Mouse (Mus musculus): ENCODE results near the gene Taok2. TPM values are rescaled to one million over a fixed set of nuclear protein-coding genes. Genes with fewer than 3 reads are reported as not detected.
A peak's percentile ranks its signal among the peaks of the same experiment; 100 is the strongest.

Taok2 gene
- total and polyA plus RNA-seq, 3 experiments: 37.4 to 44.7 (median 39.8) TPM

GRCm38 (mm10) chr7:126888852-126889251 is 4.3 kb upstream of the Taok2 start:
- WGBS: 45% methylated on average over 7 of the region's 7 CpGs
- Histone ChIP-seq H3K27me3 (ENCODE audit: control insufficient read depth, insufficient read depth, low read length) (no peaks in the 10 kb centered on the region), H3K36me3 (ENCODE audit: control insufficient read depth, insufficient read depth, low read length) (no peaks in the 10 kb centered on the region), H3K9ac (ENCODE audit: low read depth, low read length) (no peak overlapping the region), H3K4me1 (ENCODE audit: control insufficient read depth, insufficient read depth, low read length) (no peaks in the 10 kb centered on the region; the same call in 1 of the 2 replicates), H3K79me2 (replicated peaks; ENCODE audit: control insufficient read depth, insufficient read depth, low read length) (peaks cover under 1% of the 10 kb centered on the region), H3K27ac (peak overlapping the region; percentile 28; the same call in 1 of the 2 replicates), H3K4me3 (no peak overlapping the region)
- DNase-seq: no peak
- intact Hi-C loops (cut with DNase I): loop anchor here (2.0 to 5.0 kb wide), 2 partner anchors 38 to 66 kb away; partner anchors contain the start of gene Kctd13
- no peak; the same call in 1 of the 2 replicates for TF ChIP-seq EP300 (IDR thresholded peaks at IDR 0.05; ENCODE audit: insufficient read depth, low read depth, low read length)
- TF ChIP-seq CTCF (IDR thresholded peaks at IDR 0.05): peak; percentile 67
- no peak for TF ChIP-seq POLR2A (IDR thresholded peaks at IDR 0.05; ENCODE audit: insufficient read depth, low read depth, low read length)

- Histone ChIP-seq H3K9ac (ENCODE audit: low read depth, low read length) (no peak overlapping the region), H3K27ac (no peak overlapping the region), H3K36me3 (ENCODE audit: control insufficient read depth, insufficient read depth, low read length) (no peaks in the 10 kb centered on the region), H3K79me2 (replicated peaks; ENCODE audit: control insufficient read depth, insufficient read depth, low read length) (peaks cover 3% of the 10 kb centered on the region), H3K27me3 (ENCODE audit: control insufficient read depth, insufficient read depth, low read length) (no peaks in the 10 kb centered on the region), H3K4me3 (no peak overlapping the region), H3K4me1 (ENCODE audit: control insufficient read depth, insufficient read depth, low read length) (no peaks in the 10 kb centered on the region; the same call in 1 of the 2 replicates)
- 94% methylated on average over 5 of the region's 5 CpGs for WGBS
- TF ChIP-seq CTCF (IDR thresholded peaks at IDR 0.05) (no peak), EP300 (IDR thresholded peaks at IDR 0.05; ENCODE audit: insufficient read depth, low read depth, low read length) (no peak), POLR2A (IDR thresholded peaks at IDR 0.05; ENCODE audit: insufficient read depth, low read depth, low read length) (no peak)
- DNase-seq: no peak
- intact Hi-C loops (cut with DNase I): loop anchor here (5.0 kb wide), 1 partner anchor 40 kb away; the partner anchor contains the start of gene Kctd13
Measured at GRCm38 (mm10) chr7:126887281-126887680, 2.8 kb upstream of the Taok2 start.

- Histone ChIP-seq H3K4me1 (ENCODE audit: control insufficient read depth, insufficient read depth, low read length) (peaks cover 4% of the 10 kb centered on the region), H3K79me2 (replicated peaks; ENCODE audit: control insufficient read depth, insufficient read depth, low read length) (peaks cover 6% of the 10 kb centered on the region), H3K4me3 (peak overlapping the region; percentile 94), H3K27me3 (ENCODE audit: control insufficient read depth, insufficient read depth, low read length) (no peaks in the 10 kb centered on the region), H3K9ac (ENCODE audit: low read depth, low read length) (peak overlapping the region; percentile 75), H3K36me3 (ENCODE audit: control insufficient read depth, insufficient read depth, low read length) (peaks cover 17% of the 10 kb centered on the region), H3K27ac (peak overlapping the region; percentile 92)
- TF ChIP-seq POLR2A (IDR thresholded peaks at IDR 0.05; ENCODE audit: insufficient read depth, low read depth, low read length): 0 out of 2 replicates have a peak, but pooled peaks have one; percentile 32
- no peak for TF ChIP-seq CTCF (IDR thresholded peaks at IDR 0.05)
- TF ChIP-seq EP300 (IDR thresholded peaks at IDR 0.05; ENCODE audit: insufficient read depth, low read depth, low read length): no peak
- DNase-seq: peak in 1 of 2 experiments; percentile 66
- intact Hi-C loops (cut with DNase I): loop anchor here (1.0 to 5.0 kb wide), 2 partner anchors 22 to 144 kb away; partner anchors contain the start of genes Hirip3 and Maz
- under 1% methylated on average over 15 of the region's 15 CpGs for WGBS
Measured at GRCm38 (mm10) chr7:126883731-126884181, 747 bp downstream of the Taok2 start.

- intact Hi-C loops (cut with DNase I): loop anchor here (5.0 kb wide), 1 partner anchor 146 kb away; the partner anchor contains the start of gene Maz
Measured at GRCm38 (mm10) chr7:126881040-126881439, 3.5 kb downstream of the Taok2 start.

GRCm38 (mm10) chr7:126877239-126877638 is 7.3 kb downstream of the Taok2 start:
- Histone ChIP-seq H3K27ac (no peak overlapping the region), H3K36me3 (ENCODE audit: control insufficient read depth, insufficient read depth, low read length) (peaks cover 26% of the 10 kb centered on the region), H3K4me1 (ENCODE audit: control insufficient read depth, insufficient read depth, low read length) (peaks cover 4% of the 10 kb centered on the region), H3K9ac (ENCODE audit: low read depth, low read length) (no peak overlapping the region), H3K79me2 (replicated peaks; ENCODE audit: control insufficient read depth, insufficient read depth, low read length) (0 out of 2 replicates have a peak, but pooled peaks cover 4% of the 10 kb centered on the region), H3K4me3 (no peak overlapping the region), H3K27me3 (ENCODE audit: control insufficient read depth, insufficient read depth, low read length) (no peaks in the 10 kb centered on the region)
- no peak for DNase-seq
- no peak for TF ChIP-seq POLR2A (IDR thresholded peaks at IDR 0.05; ENCODE audit: insufficient read depth, low read depth, low read length)
- no peak for TF ChIP-seq CTCF (IDR thresholded peaks at IDR 0.05)
- no peak for TF ChIP-seq EP300 (IDR thresholded peaks at IDR 0.05; ENCODE audit: insufficient read depth, low read depth, low read length)
- WGBS: 94% methylated on average over 1 of the region's 1 CpGs
- intact Hi-C loops (cut with DNase I): no loop called here

More at GRCm38 (mm10) chr7:126881040-126881439, 3.5 kb downstream of the Taok2 start:
- peak overlapping the region; percentile 31 for H3K4me3 ChIP-seq
- WGBS: 41% methylated on average over 6 of the region's 6 CpGs
- peaks cover 6% of the 10 kb centered on the region for H3K79me2 ChIP-seq (replicated peaks; ENCODE audit: control insufficient read depth, insufficient read depth, low read length)
- TF ChIP-seq EP300 (IDR thresholded peaks at IDR 0.05; ENCODE audit: insufficient read depth, low read depth, low read length) (peak; percentile 83; the same call in 1 of the 2 replicates), POLR2A (IDR thresholded peaks at IDR 0.05; ENCODE audit: insufficient read depth, low read depth, low read length) (peak; percentile 71), CTCF (IDR thresholded peaks at IDR 0.05) (no peak)
- H3K9ac ChIP-seq (ENCODE audit: low read depth, low read length): peak overlapping the region; percentile 22
- peak overlapping the region; percentile 92 for H3K27ac ChIP-seq
- peak in 1 of 2 experiments; percentile 68 for DNase-seq
- peaks cover 26% of the 10 kb centered on the region for H3K36me3 ChIP-seq (ENCODE audit: control insufficient read depth, insufficient read depth, low read length)
- no peaks in the 10 kb centered on the region for H3K27me3 ChIP-seq (ENCODE audit: control insufficient read depth, insufficient read depth, low read length)
- H3K4me1 ChIP-seq (ENCODE audit: control insufficient read depth, insufficient read depth, low read length): peaks cover 4% of the 10 kb centered on the region

- H3K27me3 ChIP-seq (ENCODE audit: control insufficient read depth, insufficient read depth, low read length): no peaks in the 10 kb centered on the region
- WGBS: 88% methylated on average over 2 of the region's 2 CpGs
- H3K9ac ChIP-seq (ENCODE audit: low read depth, low read length): no peak overlapping the region
- H3K4me1 ChIP-seq (ENCODE audit: control insufficient read depth, insufficient read depth, low read length): no peaks in the 10 kb centered on the region
- no peaks in the 10 kb centered on the region; the same call in 1 of the 2 replicates for H3K36me3 ChIP-seq (ENCODE audit: control insufficient read depth, insufficient read depth, low read length)
- no peak for DNase-seq
- intact Hi-C loops (cut with DNase I): no loop called here
- TF ChIP-seq POLR2A (IDR thresholded peaks at IDR 0.05; ENCODE audit: insufficient read depth, low read depth, low read length) (no peak), CTCF (IDR thresholded peaks at IDR 0.05) (no peak), EP300 (IDR thresholded peaks at IDR 0.05; ENCODE audit: insufficient read depth, low read depth, low read length) (no peak)
- H3K4me3 ChIP-seq: no peak overlapping the region
- H3K79me2 ChIP-seq (replicated peaks; ENCODE audit: control insufficient read depth, insufficient read depth, low read length): no peaks in the 10 kb centered on the region
- no peak overlapping the region for H3K27ac ChIP-seq
Measured at GRCm38 (mm10) chr7:126870520-126870891, 14.0 kb downstream of the Taok2 start.
